Mouse (Mus musculus) MEL (cell line): ENCODE measurements around the gene Rnf223. TPM values are rescaled to one million over a fixed set of nuclear protein-coding genes. Genes with fewer than 3 reads are reported as not detected.

ENCODE experiments used
- DNase-seq: peaks from one replicate; pipeline ENCODE4 v3.0.0; 2011; ENCODE audit warnings: low read depth, low spot score
- H3K27ac ChIP-seq: 2 replicates; pipeline ENCODE4 v1.5.1; 2012; ENCODE audit warnings: low read depth, mild to moderate bottlenecking, control low read depth, low read length, moderate library complexity; ENCODE audit not compliant: control insufficient read depth
- H3K27me3 ChIP-seq, 2 experiments: fragments of 150-350 bp in 1 of 2; sonication (generic) in 1 of 2; 2 replicates each; pipeline ENCODE4 v1.6.1; 2012; ENCODE audit warnings: low read length in 2 of 2, mild to moderate bottlenecking in 2 of 2, improper control_type of control experiment in 1 of 2, moderate library complexity in 1 of 2; ENCODE audit not compliant: insufficient read depth in 2 of 2, control insufficient read depth in 1 of 2
- H3K36me3 ChIP-seq, 2 experiments: 2 replicates each; pipeline ENCODE4 v1.6.1; 2012 to 2014; ENCODE audit warnings: low read length in 2 of 2, improper control_type of control experiment in 1 of 2, inconsistent platforms in 1 of 2, mild to moderate bottlenecking in 1 of 2; ENCODE audit not compliant: insufficient read depth in 2 of 2, control insufficient read depth in 1 of 2
- H3K4me1 ChIP-seq, 2 experiments: fragments of 150-350 bp in 1 of 2; sonication (generic) in 1 of 2; 2 replicates each; pipeline ENCODE4 v1.6.1; 2012; ENCODE audit warnings: low read length in 2 of 2, improper control_type of control experiment in 1 of 2, mild to moderate bottlenecking in 1 of 2; ENCODE audit not compliant: insufficient read depth in 2 of 2, control insufficient read depth in 1 of 2
- H3K4me3 ChIP-seq, 2 experiments: fragments of 150-350 bp in 1 of 2; sonication (generic) in 1 of 2; 2 replicates each; pipeline ENCODE4 v1.5.1; 2012; ENCODE audit warnings: low read depth in 2 of 2, low read length in 2 of 2, mild to moderate bottlenecking in 2 of 2, moderate library complexity in 2 of 2, control low read depth in 1 of 2, improper control_type of control experiment in 1 of 2; ENCODE audit not compliant: control insufficient read depth in 1 of 2, insufficient read depth in 1 of 2
- H3K79me2 ChIP-seq: 2 replicates; pipeline ENCODE4 v1.6.1; 2012; ENCODE audit warnings: mild to moderate bottlenecking, low read length, moderate library complexity; ENCODE audit not compliant: control insufficient read depth, poor library complexity, insufficient read depth
- H3K9ac ChIP-seq: 2 replicates; pipeline ENCODE4 v1.6.1; 2012; ENCODE audit warnings: low read depth, mild to moderate bottlenecking, control low read depth, low read length, moderate library complexity; ENCODE audit not compliant: control insufficient read depth, poor library complexity, severe bottlenecking
- H3K9me3 ChIP-seq: fragments of 150-350 bp; sonication (generic); replicated peaks from 2 replicates; pipeline ENCODE4 v1.6.1; 2012; ENCODE audit warnings: mild to moderate bottlenecking, low read length, improper control_type of control experiment, moderate library complexity; ENCODE audit not compliant: insufficient read depth
- CHD1 ChIP-seq: IDR thresholded peaks from 2 replicates; pipeline ENCODE4 v1.6.1; 2012; ENCODE audit warnings: low read depth, mild to moderate bottlenecking, inconsistent platforms, low read length, improper control_type of control experiment
- CHD2 ChIP-seq: IDR thresholded peaks from 2 replicates; pipeline ENCODE4 v1.6.1; 2011; ENCODE audit warnings: low read length, improper control_type of control experiment
- CTCF ChIP-seq, 3 experiments: IDR thresholded peaks in 2 of 3; conservative IDR thresholded peaks in 1 of 3; 2 replicates each; pipeline ENCODE4 v1.5.1; 2011 to 2012; ENCODE audit warnings: low read length in 3 of 3, low read depth in 2 of 3, mild to moderate bottlenecking in 2 of 3, improper control_type of control experiment in 1 of 3, inconsistent platforms in 1 of 3, mixed read lengths in 1 of 3, moderate library complexity in 1 of 3; ENCODE audit not compliant: control insufficient read depth in 1 of 3, insufficient read depth in 1 of 3, poor library complexity in 1 of 3, severe bottlenecking in 1 of 3
- E2F4 ChIP-seq: IDR thresholded peaks from 2 replicates; pipeline ENCODE4 v1.6.1; 2011; ENCODE audit warnings: low read depth, low read length, improper control_type of control experiment, borderline replicate concordance
- ELF1 ChIP-seq: IDR thresholded peaks from 2 replicates; pipeline ENCODE4 v1.6.1; 2014; ENCODE audit warnings: low read depth, mild to moderate bottlenecking, inconsistent platforms, low read length, improper control_type of control experiment, moderate library complexity
- EP300 ChIP-seq, 2 experiments: IDR thresholded peaks; 2 replicates each; pipeline ENCODE4 v1.6.1; 2011; ENCODE audit warnings: improper control_type of control experiment in 2 of 2, low read length in 2 of 2, low read depth in 1 of 2, mild to moderate bottlenecking in 1 of 2
- GABPA ChIP-seq: IDR thresholded peaks from 2 replicates; pipeline ENCODE4 v1.6.1; 2012; ENCODE audit warnings: low read depth, mild to moderate bottlenecking, inconsistent platforms, low read length, improper control_type of control experiment, moderate library complexity
- GATA1 ChIP-seq: IDR thresholded peaks from 2 replicates; pipeline ENCODE4 v1.6.1; 2011; ENCODE audit warnings: low read depth, low read length, improper control_type of control experiment
- KAT2A ChIP-seq: conservative IDR thresholded peaks from 2 replicates; pipeline ENCODE4 v1.6.1; 2012; ENCODE audit warnings: low read depth, low read length, improper control_type of control experiment, inconsistent platforms
- MAX ChIP-seq: IDR thresholded peaks from 2 replicates; pipeline ENCODE4 v1.6.1; 2011; ENCODE audit warnings: low read length, improper control_type of control experiment
- MAZ ChIP-seq: IDR thresholded peaks from 2 replicates; pipeline ENCODE4 v1.6.1; 2012; ENCODE audit warnings: low read depth, mild to moderate bottlenecking, inconsistent platforms, low read length, improper control_type of control experiment
- MXI1 ChIP-seq: IDR thresholded peaks from 2 replicates; pipeline ENCODE4 v1.6.1; 2011; ENCODE audit warnings: mild to moderate bottlenecking, low read depth, low read length, improper control_type of control experiment
- MYB ChIP-seq: IDR thresholded peaks from 2 replicates; pipeline ENCODE4 v1.6.1; 2011; ENCODE audit warnings: mild to moderate bottlenecking, low read depth, low read length, improper control_type of control experiment
- MYC ChIP-seq: IDR thresholded peaks from 2 replicates; pipeline ENCODE4 v1.6.1; 2011; ENCODE audit warnings: low read depth, mild to moderate bottlenecking, low read length, improper control_type of control experiment, moderate library complexity
- NELFE ChIP-seq: IDR thresholded peaks from 2 replicates; pipeline ENCODE4 v1.6.1; 2011; ENCODE audit warnings: low read depth, low read length, improper control_type of control experiment
- NRF1 ChIP-seq: IDR thresholded peaks from 2 replicates; pipeline ENCODE4 v1.6.1; 2014; ENCODE audit warnings: low read depth, mild to moderate bottlenecking, inconsistent platforms, low read length, improper control_type of control experiment, moderate library complexity; ENCODE audit not compliant: poor library complexity, insufficient read depth, severe bottlenecking
- POLR2A ChIP-seq, 2 experiments: IDR thresholded peaks; 2 replicates each; pipeline ENCODE4 v1.6.1; 2011 to 2012; ENCODE audit warnings: low read length in 2 of 2, mild to moderate bottlenecking in 2 of 2, control low read depth in 1 of 2, improper control_type of control experiment in 1 of 2, low read depth in 1 of 2, moderate library complexity in 1 of 2; ENCODE audit not compliant: control insufficient read depth in 1 of 2, insufficient read depth in 1 of 2, poor library complexity in 1 of 2
- POLR2AphosphoS2 ChIP-seq: IDR thresholded peaks from 2 replicates; pipeline ENCODE4 v1.6.1; 2011; ENCODE audit warnings: low read length, improper control_type of control experiment
- RAD21 ChIP-seq: IDR thresholded peaks from 2 replicates; pipeline ENCODE4 v1.6.1; 2011; ENCODE audit warnings: mild to moderate bottlenecking, low read depth, low read length, improper control_type of control experiment
- RCOR1 ChIP-seq: IDR thresholded peaks from 2 replicates; pipeline ENCODE4 v1.6.1; 2012; ENCODE audit warnings: low read depth, mild to moderate bottlenecking, inconsistent platforms, low read length, improper control_type of control experiment
- SIN3A ChIP-seq: IDR thresholded peaks from 2 replicates; pipeline ENCODE4 v1.6.1; 2012; ENCODE audit warnings: low read length, improper control_type of control experiment, inconsistent platforms
- SMC3 ChIP-seq: IDR thresholded peaks from 2 replicates; pipeline ENCODE4 v1.6.1; 2011; ENCODE audit warnings: low read depth, low read length, improper control_type of control experiment
- TAL1 ChIP-seq: IDR thresholded peaks from 2 replicates; pipeline ENCODE4 v1.6.1; 2012; ENCODE audit warnings: mild to moderate bottlenecking, inconsistent platforms, low read length, moderate library complexity, mixed read lengths
- TBP ChIP-seq: IDR thresholded peaks from 2 replicates; pipeline ENCODE4 v1.8.0; 2011; ENCODE audit warnings: low read depth, low read length, improper control_type of control experiment
- USF1 ChIP-seq: IDR thresholded peaks from 2 replicates; pipeline ENCODE4 v1.6.1; 2014; ENCODE audit warnings: low read depth, mild to moderate bottlenecking, inconsistent platforms, low read length, improper control_type of control experiment, moderate library complexity
- ZMIZ1 ChIP-seq: IDR thresholded peaks from 2 replicates; pipeline ENCODE4 v1.6.1; 2012; ENCODE audit warnings: low read depth, mild to moderate bottlenecking, inconsistent platforms, low read length, improper control_type of control experiment, moderate library complexity
- ZNF384 ChIP-seq: IDR thresholded peaks from 2 replicates; pipeline ENCODE4 v1.6.1; 2012; ENCODE audit warnings: low read depth, mild to moderate bottlenecking, inconsistent platforms, low read length, improper control_type of control experiment
- polyA plus RNA-seq, 2 experiments: library from polyadenylated mRNA; stranded (reverse) in 1 of 2; unstranded in 1 of 2; fragments of >175 nt in 1 of 2; fragments of >200 nt in 1 of 2; gene quantifications; 2 replicates each; pipeline versions ENCODE4 v1.2.1 to v1.2.4; 2012; ENCODE audit warnings: low replicate concordance in 2 of 2, low read depth in 1 of 2; ENCODE audit not compliant: insufficient read length in 2 of 2, insufficient read depth in 1 of 2, missing spikeins in 1 of 2
- total RNA-seq: library from RNA; depleted of rRNA; stranded (reverse); fragments of 300-350 nt; gene quantifications from 2 replicates; pipeline ENCODE4 v1.2.3, GENCODE M21; 2012

Gene Rnf223
- total and polyA plus RNA-seq, 3 experiments = 0.65 to 2.5 TPM; not detected in 1

DNA sequence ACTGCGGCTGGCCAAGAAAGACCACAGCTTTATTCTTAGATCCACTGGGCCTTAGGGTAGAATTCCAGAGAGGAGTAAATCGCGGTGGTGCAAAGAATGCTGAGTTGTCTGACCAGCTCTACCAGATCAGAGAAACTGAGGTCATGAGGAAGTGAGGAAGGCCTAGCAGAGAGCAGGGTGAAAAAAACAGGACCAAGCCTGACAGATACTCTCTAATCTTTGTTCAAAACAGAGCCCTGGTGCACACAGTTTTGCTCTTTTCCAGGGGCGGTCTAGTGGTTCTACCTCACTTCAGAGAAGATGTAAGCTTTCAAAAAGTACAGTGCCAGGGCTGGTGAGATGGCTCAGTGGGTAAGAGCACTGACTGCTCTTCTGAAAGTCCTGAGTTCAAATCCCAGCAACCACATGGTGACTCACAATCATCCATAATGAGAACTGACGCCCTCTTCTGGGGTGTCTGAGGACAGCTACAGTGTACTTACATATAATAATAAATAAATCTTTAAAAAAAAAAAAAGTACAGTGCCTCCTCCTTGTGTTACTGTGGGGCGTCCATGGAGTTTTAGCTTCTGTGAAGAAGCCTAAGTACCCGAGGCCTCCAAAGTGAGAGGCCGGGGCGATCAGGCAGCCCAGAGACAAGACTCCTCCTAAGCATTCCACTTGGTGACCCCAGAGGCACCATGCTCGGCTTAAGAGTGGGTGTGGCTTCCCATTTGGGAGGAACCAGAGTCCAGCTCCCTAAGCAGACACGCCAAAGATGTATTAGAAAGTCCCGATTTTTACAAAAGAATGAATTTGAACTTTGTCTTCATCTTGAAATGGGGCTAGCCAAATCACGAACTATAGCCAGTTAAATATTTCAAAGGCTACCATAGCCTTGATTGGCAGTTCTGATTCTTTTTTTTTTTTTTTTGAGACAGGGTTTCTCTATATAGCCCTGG, 21.4 kb upstream of the Rnf223 start:
- Histone ChIP-seq H3K9ac (peak overlapping the region; percentile 64), H3K4me3 (peak overlapping the region; percentile 25 to 52), H3K4me1 (peaks cover 2 to 4% of the 10 kb centered on the region in 2 experiments; a peak in 2 of 4 replicates), H3K27ac (peak overlapping the region; percentile 15), H3K27me3 (no peaks in the 10 kb centered on the region), H3K79me2 (peaks cover 13% of the 10 kb centered on the region), H3K9me3 (no peaks in the 10 kb centered on the region), H3K36me3 (peaks cover 0 to 11% of the 10 kb centered on the region in 2 experiments; a peak in 2 of 4 replicates)
- peak; percentile 81 for DNase-seq
- peak; percentile 16 for TF ChIP-seq SMC3
- TF ChIP-seq NRF1 = no peak
- TF ChIP-seq GABPA = no peak; the same call in 1 of the 2 replicates
- no peak for TF ChIP-seq GATA1
- peak; percentile 33; the same call in 1 of the 2 replicates for TF ChIP-seq SIN3A
- peak; percentile 55 for TF ChIP-seq NELFE
- TF ChIP-seq ZMIZ1 = 0 out of 2 replicates have a peak, but pooled peaks have one; percentile 37
- TF ChIP-seq USF1 = no peak
- peak; percentile 8 for TF ChIP-seq RAD21
- TF ChIP-seq POLR2AphosphoS2 = peak; percentile 56; the same call in 1 of the 2 replicates
- peak; percentile 50; the same call in 1 of the 2 replicates for TF ChIP-seq MAX
- peak in 1 of 3 experiments; percentile 14; a peak in 2 of 6 replicates for TF ChIP-seq CTCF (IDR thresholded peaks at IDR 0.05 in 2 of 3, conservative IDR thresholded peaks at IDR 0.05 in 1 of 3; ENCODE audit: control insufficient read depth in 1 of 3, insufficient read depth in 1 of 3, low read depth in 2 of 3, low read length in 3 of 3, poor library complexity in 1 of 3, severe bottlenecking in 1 of 3)
- TF ChIP-seq EP300 (IDR thresholded peaks at IDR 0.05; ENCODE audit: low read depth in 1 of 2, low read length in 2 of 2) = no peak
- TF ChIP-seq MXI1 = peak; percentile 80

- Histone ChIP-seq H3K79me2 (peaks cover 13% of the 10 kb centered on the region), H3K36me3 (peaks cover 0 to 11% of the 10 kb centered on the region in 2 experiments; a peak in 2 of 4 replicates), H3K27ac (peak within 1 kb of the TSS; percentile 80), H3K9ac (peak within 1 kb of the TSS; percentile 89), H3K4me1 (peaks cover 2 to 4% of the 10 kb centered on the region in 2 experiments; a peak in 2 of 4 replicates), H3K27me3 (no peaks in the 10 kb centered on the region), H3K9me3 (no peaks in the 10 kb centered on the region), H3K4me3 (peak within 1 kb of the TSS; percentile 60 to 89)
- DNase-seq = peak; percentile 99
- TF ChIP-seq GATA1 (no peak), TAL1 (no peak), SIN3A (peak; percentile 81), MYB (peak; percentile 81), USF1 (no peak), CHD1 (no peak), RCOR1 (no peak), E2F4 (no peak), TBP (peak; percentile 60; the same call in 1 of the 2 replicates), MXI1 (peak; percentile 24), MYC (peak; percentile 8; the same call in 1 of the 2 replicates), POLR2AphosphoS2 (peak; percentile 78; the same call in 1 of the 2 replicates), CHD2 (peak; percentile 76; the same call in 1 of the 2 replicates), NELFE (peak; percentile 73), ELF1 (peak; percentile 76; the same call in 1 of the 2 replicates), MAZ (no peak; the same call in 1 of the 2 replicates), NRF1 (peak; percentile 59), KAT2A (peak; percentile 99), POLR2A (IDR thresholded peaks at IDR 0.05; ENCODE audit: control insufficient read depth in 1 of 2, insufficient read depth in 1 of 2, low read depth in 1 of 2, low read length in 2 of 2, poor library complexity in 1 of 2) (peak; percentile 64 to 86), ZNF384 (peak; percentile 83)
Measured at GRCm38 (mm10) chr4:156109570-156110331, 20.6 kb upstream of the Rnf223 start, which contains the start of gene 9430015G10Rik. 9430015G10Rik (plus strand) TSS chr4:156109982.
